In the genomic region with DNA sequence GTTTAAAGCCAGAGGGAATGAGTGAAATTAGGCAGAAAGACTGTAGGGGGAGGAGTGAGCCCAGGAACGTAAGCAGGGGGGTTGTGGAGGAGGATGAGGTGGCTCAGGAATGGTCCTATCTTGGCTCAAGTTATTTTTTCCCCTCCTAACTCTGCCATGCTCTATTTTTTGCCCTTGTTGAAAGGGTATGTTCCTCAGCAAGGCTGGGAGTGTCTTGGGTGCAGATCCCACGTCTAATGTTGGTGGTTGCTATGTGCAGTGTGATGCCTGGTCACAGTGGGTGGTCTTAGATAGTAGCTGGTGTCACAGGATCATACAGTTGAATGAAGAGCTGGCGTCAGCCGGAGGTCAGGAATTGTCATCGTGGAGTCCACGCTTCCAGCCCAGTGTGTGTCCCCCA, we compare ENCODE assay signal across 24 mouse cellular contexts. TPM values are rescaled to one million over a fixed set of nuclear protein-coding genes. Genes with fewer than 3 reads are reported as not detected.
DNase-seq lines count a peak whose midpoint lies in the region; ATAC-seq and TF ChIP-seq lines count a peak whose summit lies in the region.
"Had no signal": no experiment of that assay in that cellular context is flagged by ENCODE, and none has a peak within 500 bp of the region (broad histone marks: within the 10 kb centered on the region; RNA-seq: fewer than 3 reads in every experiment).

No protein-coding gene starts in this region.

- peaks cover 12% of the 10 kb centered on the region; the same call in 1 of the 2 replicates for H3K36me3 ChIP-seq in heart, embryonic 10.5 days
- H3K36me3 ChIP-seq in lung, embryonic 14.5 days (ENCODE audit: insufficient read depth): no peaks in the 10 kb centered on the region
- no peaks in the 10 kb centered on the region for H3K36me3 ChIP-seq in lung, postnatal 0 days (ENCODE audit: insufficient read depth, low read length)
- H3K36me3 ChIP-seq in heart, postnatal 0 days (replicated peaks; ENCODE audit: control insufficient read depth, insufficient read depth, low read length): no peaks in the 10 kb centered on the region
- H3K36me3 ChIP-seq: embryonic facial prominence, embryonic 13.5 days; forebrain, embryonic 12.5 days; hindbrain, embryonic 10.5 days; intestine, embryonic 15.5 days had no signal

- no peaks in the 10 kb centered on the region for H3K27me3 ChIP-seq in heart, embryonic 10.5 days (ENCODE audit: insufficient read depth, poor library complexity, severe bottlenecking)
- no peaks in the 10 kb centered on the region for H3K27me3 ChIP-seq in lung, embryonic 14.5 days (ENCODE audit: insufficient read depth, low read length)
- no peaks in the 10 kb centered on the region for H3K27me3 ChIP-seq in lung, postnatal 0 days (replicated peaks; ENCODE audit: insufficient read depth, low read length)
- H3K27me3 ChIP-seq in heart, postnatal 0 days (ENCODE audit: control insufficient read depth, insufficient read depth, low read length): no peaks in the 10 kb centered on the region
- H3K27me3 ChIP-seq: CH12.LX, Patski had no signal

- peaks cover 65% of the 10 kb centered on the region for H3K4me1 ChIP-seq in heart, embryonic 10.5 days
- 0 out of 2 replicates have a peak, but pooled peaks cover 4% of the 10 kb centered on the region for H3K4me1 ChIP-seq in lung, embryonic 14.5 days (ENCODE audit: insufficient read depth)
- no peaks in the 10 kb centered on the region for H3K4me1 ChIP-seq in lung, postnatal 0 days (ENCODE audit: insufficient read depth, low read depth, low read length)
- H3K4me1 ChIP-seq in heart, postnatal 0 days (ENCODE audit: control insufficient read depth, insufficient read depth): peaks cover 19% of the 10 kb centered on the region
- H3K4me1 ChIP-seq: embryonic facial prominence, embryonic 13.5 days; forebrain, embryonic 12.5 days had no signal

- peak; percentile 36; the same call in 1 of the 2 replicates for ATAC-seq in lung, embryonic 14.5 days (ENCODE audit: insufficient read depth)
- ATAC-seq in lung, postnatal 0 days: no peak
- ATAC-seq in heart, postnatal 0 days (ENCODE audit: insufficient read depth, low read depth): peak; percentile 47
- ATAC-seq: forebrain, embryonic 16.5 days; intestine, embryonic 15.5 days; Patski had no signal

- peak overlapping the region; percentile 88 for H3K27ac ChIP-seq in heart, embryonic 10.5 days
- no peak overlapping the region for H3K27ac ChIP-seq in lung, embryonic 14.5 days (ENCODE audit: low read depth)
- H3K27ac ChIP-seq in lung, postnatal 0 days (ENCODE audit: low read length): no peak overlapping the region
- H3K27ac ChIP-seq in heart, postnatal 0 days (ENCODE audit: low read depth): peak overlapping the region; percentile 97
- H3K27ac ChIP-seq: embryonic facial prominence, embryonic 13.5 days; forebrain, embryonic 12.5 days; hindbrain, embryonic 10.5 days; hindbrain, embryonic 14.5 days; intestine, embryonic 15.5 days had no signal

- peak; percentile 80 for DNase-seq in heart, embryonic 10.5 days (ENCODE audit: low spot score)
- no peak for DNase-seq in heart, postnatal 14 days
- DNase-seq in lung, embryonic 14.5 days: no peak
- DNase-seq in lung, postnatal 0 days (ENCODE audit: low spot score): no peak
- DNase-seq in heart, postnatal 0 days (ENCODE audit: low spot score): peak; percentile 76
- no peak for DNase-seq in left cerebral cortex, postnatal 14 days (ENCODE audit: low spot score in 2 of 2)
- DNase-seq: adrenal gland, adult 2 months; adrenal gland, postnatal 25 days; cerebellum, adult 18-20 months; cerebellum, adult 9-11 months; cerebellum, postnatal 36 days; gastrocnemius, postnatal 14 days; kidney, adult 18-20 months had no signal

- H3K9me3 ChIP-seq in heart, embryonic 10.5 days: peaks cover 7% of the 10 kb centered on the region; the same call in 1 of the 2 replicates
- no peaks in the 10 kb centered on the region for H3K9me3 ChIP-seq in lung, embryonic 14.5 days (ENCODE audit: low read depth, low read length)
- no peaks in the 10 kb centered on the region for H3K9me3 ChIP-seq in lung, postnatal 0 days (ENCODE audit: low read length)
- no peaks in the 10 kb centered on the region for H3K9me3 ChIP-seq in heart, postnatal 0 days (replicated peaks; ENCODE audit: control insufficient read depth, low read length)
- H3K9me3 ChIP-seq: forebrain, embryonic 12.5 days; intestine, embryonic 15.5 days had no signal

- no peak overlapping the region for H3K9ac ChIP-seq in lung, embryonic 14.5 days
- no peak overlapping the region for H3K9ac ChIP-seq in lung, postnatal 0 days (replicated peaks; ENCODE audit: low read depth)
- peak overlapping the region; percentile 37; the same call in 1 of the 2 replicates for H3K9ac ChIP-seq in heart, postnatal 0 days (replicated peaks; ENCODE audit: low read depth, low read length)
- H3K9ac ChIP-seq: embryonic facial prominence, embryonic 13.5 days; forebrain, embryonic 12.5 days; hindbrain, embryonic 14.5 days; intestine, embryonic 15.5 days had no signal

- no peak for TF ChIP-seq CTCF in lung, embryonic 14.5 days (IDR thresholded peaks at IDR 0.05; ENCODE audit: low read depth)
- TF ChIP-seq CTCF in lung, postnatal 0 days (IDR thresholded peaks at IDR 0.05): no peak; the same call in 1 of the 2 replicates
- TF ChIP-seq CTCF in heart, postnatal 0 days (IDR thresholded peaks at IDR 0.05; ENCODE audit: low read depth): no peak

- WGBS in heart, embryonic 10.5 days: 39% methylated on average over 6 of the region's 6 CpGs
- 32% methylated on average over 6 of the region's 6 CpGs for WGBS in lung, embryonic 14.5 days
- 44% methylated on average over 6 of the region's 6 CpGs for WGBS in lung, postnatal 0 days
- 21% methylated on average over 6 of the region's 6 CpGs for WGBS in heart, postnatal 0 days

- no peak for TF ChIP-seq EP300 in lung, postnatal 0 days (IDR thresholded peaks at IDR 0.05)
- no peak; the same call in 1 of the 2 replicates for TF ChIP-seq EP300 in heart, postnatal 0 days (IDR thresholded peaks at IDR 0.05; ENCODE audit: low read depth)

- H3K4me3 ChIP-seq in heart, embryonic 10.5 days: 0 out of 2 replicates have a peak overlapping the region, but pooled peaks have one; percentile 22
- H3K4me3 ChIP-seq in lung, embryonic 14.5 days (ENCODE audit: low read depth, low read length): no peak overlapping the region
- H3K4me3 ChIP-seq in lung, postnatal 0 days (ENCODE audit: low read depth, low read length): no peak overlapping the region
- 0 out of 2 replicates have a peak overlapping the region, but pooled peaks have one; percentile 1 for H3K4me3 ChIP-seq in heart, postnatal 0 days (ENCODE audit: low read depth, low read length)
- H3K4me3 ChIP-seq: embryonic facial prominence, embryonic 13.5 days; forebrain, embryonic 12.5 days; hindbrain, embryonic 10.5 days; intestine, embryonic 15.5 days had no signal

- peak overlapping the region; percentile 21; the same call in 1 of the 2 replicates for H3K4me2 ChIP-seq in lung, embryonic 14.5 days
- no peak overlapping the region for H3K4me2 ChIP-seq in lung, postnatal 0 days (replicated peaks; ENCODE audit: low read depth, low read length)
- H3K4me2 ChIP-seq in heart, postnatal 0 days (ENCODE audit: low read depth, low read length): peak overlapping the region; percentile 47
- H3K4me2 ChIP-seq: embryonic facial prominence, embryonic 13.5 days; forebrain, embryonic 12.5 days; hindbrain, embryonic 14.5 days; intestine, embryonic 15.5 days had no signal

- intact Hi-C loops in heart, postnatal 14 days (cut with DNase I): no loop called here
- intact Hi-C loops in left cerebral cortex, postnatal 14 days (cut with DNase I): loop anchor here (5.0 kb wide), 1 partner anchor 38 kb away; no protein-coding TSS in a partner anchor

RNA-seq across cellular contexts. Expression of a gene that starts 20.3 kb away (rescaled TPM):
- polyA plus RNA-seq in heart, embryonic 10.5 days (2016; fragmentation: Nextera tagmentation; extraction: Ambion mirVana): 146 and 189 TPM in 2 replicates
- 10 to 100 TPM; 78.9 to 80.4 TPM for total RNA-seq in heart, postnatal 14 days (2021)
- polyA plus RNA-seq in lung, embryonic 14.5 days (2014; fragmentation: Nextera tagmentation; extraction: Ambion mirVana): 0.24 and 1.6 TPM in 2 replicates
- 0.38 and 1.2 TPM in 2 replicates for polyA plus RNA-seq in lung, postnatal 0 days (2015; fragmentation: Nextera tagmentation; extraction: Ambion mirVana)
- 284 and 346 TPM in 2 replicates for total RNA-seq in heart, postnatal 0 days (2014; rRNA removed; ENCODE audit: low replicate concordance)
- 139 and 155 TPM in 2 replicates for polyA plus RNA-seq in heart, postnatal 0 days (2015; fragmentation: Nextera tagmentation; extraction: Ambion mirVana)
- total RNA-seq in left cerebral cortex, postnatal 14 days (2021): not detected
- total RNA-seq: adrenal gland, adult 2 months; adrenal gland, postnatal 25 days; CH12.LX; gastrocnemius, adult 18-20 months; gastrocnemius, postnatal 14 days had no signal
- polyA plus RNA-seq: forebrain, embryonic 12.5 days; forebrain, embryonic 16.5 days; frontal cortex, adult 2 months; gonadal fat pad, adult 2 months; hindbrain, embryonic 10.5 days; hindbrain, embryonic 14.5 days; intestine, embryonic 15.5 days; Patski had no signal

RNA-seq across cellular contexts. Expression of a gene that starts 51.7 kb away (rescaled TPM):
- 6.7 and 8.3 TPM in 2 replicates for polyA plus RNA-seq in heart, embryonic 10.5 days (2016; fragmentation: Nextera tagmentation; extraction: Ambion mirVana)
- 1 to 10 TPM; 1.3 to 2.6 TPM for total RNA-seq in heart, postnatal 14 days (2021)
- polyA plus RNA-seq in lung, embryonic 14.5 days (2014; fragmentation: Nextera tagmentation; extraction: Ambion mirVana): 6.3 and 9.6 TPM in 2 replicates
- polyA plus RNA-seq in lung, postnatal 0 days (2015; fragmentation: Nextera tagmentation; extraction: Ambion mirVana): 0.35 and 0.44 TPM in 2 replicates
- 4.5 and 4.8 TPM in 2 replicates for total RNA-seq in heart, postnatal 0 days (2014; rRNA removed; ENCODE audit: low replicate concordance)
- 0.93 and 1.5 TPM in 2 replicates for polyA plus RNA-seq in heart, postnatal 0 days (2015; fragmentation: Nextera tagmentation; extraction: Ambion mirVana)
- total RNA-seq in left cerebral cortex, postnatal 14 days (2021): 1 to 10 TPM; 2.9 to 3.3 TPM

Comparison
In these comparisons a context has a peak if more than half of its experiments do, and no peak if none do; other contexts are left out.
1. DNase-seq: peak in heart, embryonic 10.5 days (single experiment) and heart, postnatal 0 days (single experiment); none in heart, postnatal 14 days (0 of 2), lung, embryonic 14.5 days (single experiment), lung, postnatal 0 days (single experiment) and left cerebral cortex, postnatal 14 days (0 of 2).
2. H3K27ac ChIP-seq: peak in heart, embryonic 10.5 days (single experiment) and heart, postnatal 0 days (single experiment); none in lung, embryonic 14.5 days (single experiment) and lung, postnatal 0 days (single experiment).
3. H3K4me3 ChIP-seq: peak in heart, embryonic 10.5 days (single experiment) and heart, postnatal 0 days (single experiment); none in lung, embryonic 14.5 days (single experiment) and lung, postnatal 0 days (single experiment).
4. RNA of a gene that starts 20.3 kb away (polyA plus RNA-seq): 146 to 189 TPM in heart, embryonic 10.5 days and 139 to 155 TPM in heart, postnatal 0 days; 0.38 to 1.2 TPM in lung, postnatal 0 days and 0.24 to 1.6 TPM in lung, embryonic 14.5 days; every median in the first group is over 10 times any median in the second.